Mouse (Mus musculus): ENCODE data around the gene Tmem91.

Tmem91 gene

DNA sequence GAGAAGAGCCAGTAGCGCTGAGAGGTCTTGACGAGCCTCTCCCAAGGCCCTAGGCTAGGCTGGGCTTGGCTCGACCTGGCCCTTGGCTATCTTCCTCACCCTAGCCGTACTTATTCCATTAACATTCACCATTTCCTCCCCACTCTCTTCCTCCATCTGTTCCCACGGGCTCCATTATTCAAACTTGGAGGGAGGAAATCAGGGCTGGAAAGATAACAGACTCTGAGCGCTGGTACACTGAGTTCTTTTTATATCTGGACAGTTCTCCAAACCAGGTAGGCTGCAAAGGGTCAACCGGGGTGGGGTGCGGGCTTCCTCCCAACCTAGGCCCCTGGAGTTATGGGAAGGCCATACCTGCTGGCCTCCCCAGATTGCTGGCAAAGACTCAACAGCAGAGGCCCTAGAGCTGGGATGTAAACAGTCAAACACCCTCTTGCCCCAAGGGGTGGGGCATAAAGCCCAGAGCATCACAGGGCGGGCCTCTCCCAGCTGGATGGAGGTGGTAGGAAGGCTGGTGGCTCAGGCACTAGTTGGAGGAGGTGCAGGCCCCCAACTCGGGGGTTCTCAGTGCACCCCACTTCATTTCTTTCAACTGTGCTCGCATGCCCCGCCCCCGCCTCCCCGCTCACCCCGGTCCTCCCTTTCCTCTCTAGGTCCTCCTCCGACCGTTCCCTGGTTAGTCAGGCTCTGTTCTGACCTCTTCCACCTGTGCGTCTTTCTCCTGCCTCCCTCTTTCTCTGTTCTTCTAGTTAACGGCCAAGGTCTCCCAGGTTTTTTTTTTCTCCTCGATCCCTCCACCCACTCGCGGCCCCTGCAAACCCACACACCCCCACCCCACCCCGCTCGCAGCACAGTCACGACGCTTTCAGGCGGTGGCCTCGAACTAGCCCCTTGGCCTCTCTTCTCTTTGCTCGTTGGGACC is 48.2 kb downstream of the Tmem91 start, which contains the start of gene B3gnt8:
Gene B3gnt8, plus strand, starts transcription at position 146 of the 922 bp plus-strand sequence.
- DNase-seq (ENCODE audit: low read depth in 2 of 2, low spot score in 2 of 2): no peak

- peak in 1 of 2 experiments; percentile 24 for DNase-seq (ENCODE audit: low read depth in 2 of 2, low spot score in 2 of 2)
Observed at GRCm38 (mm10) chr7:25625594-25626250, 49.2 kb downstream of the Tmem91 start.

DNA sequence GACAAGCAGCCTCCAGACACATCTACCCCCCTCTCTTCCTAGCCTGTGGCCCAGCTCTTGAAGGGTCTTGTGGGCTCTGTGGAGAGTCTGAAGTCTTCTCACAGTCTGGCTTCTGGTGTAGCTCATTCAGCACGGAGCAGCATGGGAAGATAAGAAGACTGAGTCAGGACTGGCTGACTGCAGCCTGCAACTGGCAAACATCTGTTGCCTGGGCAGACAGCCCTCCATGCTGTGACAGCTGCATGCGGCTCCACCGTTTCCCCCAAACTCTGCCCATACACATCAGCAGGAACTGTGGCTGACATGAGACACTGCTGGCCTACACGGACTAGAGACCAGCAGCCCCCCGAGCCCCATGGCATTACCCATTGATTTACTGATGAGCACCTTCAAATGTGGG is 50.1 kb downstream of the Tmem91 start:
- DNase-seq (ENCODE audit: low read depth in 2 of 2, low spot score in 2 of 2): no peak

- DNase-seq (ENCODE audit: low read depth in 2 of 2, low spot score in 2 of 2): no peak
Observed at GRCm38 (mm10) chr7:25623857-25624370, 51.1 kb downstream of the Tmem91 start.

GRCm38 (mm10) chr7:25620751-25621150 is 54.2 kb downstream of the Tmem91 start:
- DNase-seq (ENCODE audit: low read depth in 2 of 2, low spot score in 2 of 2): no peak

- no peak for DNase-seq (ENCODE audit: low read depth in 2 of 2, low spot score in 2 of 2)
Observed at GRCm38 (mm10) chr7:25620101-25620500, 54.9 kb downstream of the Tmem91 start.

- no peak for DNase-seq (ENCODE audit: low read depth in 2 of 2, low spot score in 2 of 2)
Observed at GRCm38 (mm10) chr7:25619722-25619991, 55.3 kb downstream of the Tmem91 start.

Measured in CD8-positive naive resting alpha-beta T cell, adult 2 months (primary cell).